Mouse (Mus musculus) urinary bladder, postnatal 4 days (tissue): ENCODE data around the gene Zfhx3.

Source experiments
- DNase-seq, 2 experiments: peaks; one replicate each; pipeline ENCODE4 v3.0.0; 2021 to 2022; ENCODE audit warnings: low spot score in 2 of 2

The Zfhx3 gene

DNA sequence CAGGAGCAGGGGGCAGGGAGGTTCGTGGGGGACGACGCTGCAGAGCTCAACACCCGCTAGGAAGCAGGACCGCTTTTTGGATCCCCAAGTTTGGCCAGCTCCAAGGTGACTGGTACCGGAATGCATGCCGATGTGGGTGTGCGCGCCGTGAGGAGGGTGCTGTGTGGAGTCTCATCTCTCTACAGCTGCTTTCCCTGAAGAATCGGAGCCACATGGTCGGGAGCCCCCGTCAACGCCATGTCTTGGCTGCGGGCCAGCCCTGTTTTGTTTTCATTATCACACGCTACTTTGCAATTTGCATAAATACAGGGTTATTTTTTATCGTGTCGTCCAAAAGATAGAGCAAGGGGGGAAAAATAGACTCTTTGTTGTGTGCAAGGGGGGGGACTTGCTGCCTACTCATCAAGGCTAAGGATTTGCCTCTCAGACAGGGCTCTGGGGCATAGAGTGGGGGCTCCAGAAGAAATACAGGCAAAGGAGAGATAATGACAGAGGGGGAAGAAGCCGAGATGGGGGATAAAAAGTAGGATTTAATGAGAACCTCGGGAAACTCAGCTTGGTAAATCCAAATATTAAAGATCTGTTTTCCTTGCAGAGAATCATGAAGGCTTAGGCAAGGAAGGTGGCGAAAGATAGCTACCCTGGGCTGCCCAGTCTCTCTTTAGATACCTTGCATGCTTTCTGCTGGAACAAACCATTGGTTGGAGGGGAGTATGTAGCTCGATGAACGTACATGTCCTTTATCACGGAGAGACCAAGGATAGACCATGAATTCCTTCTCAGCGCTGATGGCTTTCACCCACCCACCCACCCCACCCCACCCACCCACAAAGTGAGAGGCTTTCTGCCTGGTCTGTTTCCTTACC is 595.5 kb downstream of the Zfhx3 start:
- no peak for DNase-seq

DNA sequence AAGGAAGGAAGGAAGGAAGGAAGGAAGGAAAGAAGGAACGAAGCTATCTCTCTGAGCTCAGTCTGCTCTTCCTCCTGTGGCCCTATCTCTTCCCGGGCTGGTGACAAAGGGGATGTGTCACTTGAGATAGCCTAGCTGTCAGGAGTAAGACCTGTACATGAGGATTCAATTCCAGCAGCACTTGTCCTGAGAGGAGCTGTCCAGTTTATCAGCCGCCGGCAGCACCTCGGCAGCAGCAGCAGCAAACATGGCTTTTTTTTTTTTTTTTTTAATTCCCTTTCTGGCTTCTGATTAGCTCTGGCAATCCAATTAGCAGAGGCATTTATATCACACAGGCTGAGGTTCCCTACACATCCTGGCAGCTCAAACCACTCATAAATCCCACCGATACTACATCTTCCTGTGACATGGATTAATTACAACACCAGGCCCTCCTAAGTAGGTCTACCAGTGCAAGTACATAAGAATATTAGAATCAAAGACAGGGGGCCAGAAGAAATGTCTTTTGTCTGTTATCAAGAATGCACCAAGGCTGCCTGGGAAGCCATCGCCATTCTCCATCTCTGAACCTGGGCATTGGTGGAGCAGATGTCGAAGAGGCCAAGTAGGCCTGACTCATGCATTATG is 596.6 kb downstream of the Zfhx3 start:
- no peak for DNase-seq

- no peak for DNase-seq
Observed at GRCm38 (mm10) chr8:108552518-108552917, 610.1 kb downstream of the Zfhx3 start.

- DNase-seq: no peak
Observed at GRCm38 (mm10) chr8:108553808-108554577, 611.5 kb downstream of the Zfhx3 start.

DNA sequence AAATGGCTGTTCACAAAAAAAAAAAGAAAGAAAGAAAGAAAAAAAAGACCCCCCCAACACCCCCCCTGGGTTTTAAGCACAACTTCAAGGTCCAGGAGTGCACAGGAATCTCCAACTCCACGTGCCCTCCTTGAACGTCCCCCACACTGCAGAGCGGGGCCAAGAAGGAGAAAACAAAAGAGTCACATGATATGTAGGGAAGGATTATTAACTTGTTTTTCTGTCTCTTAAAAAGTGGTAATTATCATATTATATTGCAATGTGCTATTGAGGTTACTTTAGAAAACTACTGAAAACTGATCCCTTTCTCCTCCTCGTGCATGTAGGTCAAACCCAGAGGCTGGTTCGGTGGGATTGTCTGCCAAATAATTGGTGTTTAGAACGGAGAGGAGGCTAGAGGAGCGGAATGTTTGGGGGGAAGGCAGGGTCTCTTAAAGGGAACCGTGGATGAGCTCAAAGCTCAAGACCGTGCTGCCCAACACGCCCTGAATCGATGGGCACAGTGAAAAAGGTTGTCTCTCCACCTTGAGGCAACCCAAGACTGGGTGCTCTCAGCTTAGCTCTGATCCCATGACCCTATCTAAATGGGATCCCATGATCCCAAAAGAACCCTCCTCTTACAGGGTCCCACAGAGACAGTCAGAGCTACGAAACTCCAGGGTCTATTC is 612.3 kb downstream of the Zfhx3 start:
- no peak for DNase-seq

GRCm38 (mm10) chr8:108563420-108563819 is 621.0 kb downstream of the Zfhx3 start:
- no peak for DNase-seq

- no peak for DNase-seq
Observed at GRCm38 (mm10) chr8:108563934-108564564, 621.6 kb downstream of the Zfhx3 start.

- peak in 1 of 2 experiments; percentile 54 for DNase-seq
Observed at GRCm38 (mm10) chr8:108566035-108566434, 623.6 kb downstream of the Zfhx3 start.

GRCm38 (mm10) chr8:108573295-108574017 is 631.0 kb downstream of the Zfhx3 start:
- DNase-seq: no peak

- DNase-seq: no peak
Observed at GRCm38 (mm10) chr8:108574101-108574500, 631.7 kb downstream of the Zfhx3 start.

DNA sequence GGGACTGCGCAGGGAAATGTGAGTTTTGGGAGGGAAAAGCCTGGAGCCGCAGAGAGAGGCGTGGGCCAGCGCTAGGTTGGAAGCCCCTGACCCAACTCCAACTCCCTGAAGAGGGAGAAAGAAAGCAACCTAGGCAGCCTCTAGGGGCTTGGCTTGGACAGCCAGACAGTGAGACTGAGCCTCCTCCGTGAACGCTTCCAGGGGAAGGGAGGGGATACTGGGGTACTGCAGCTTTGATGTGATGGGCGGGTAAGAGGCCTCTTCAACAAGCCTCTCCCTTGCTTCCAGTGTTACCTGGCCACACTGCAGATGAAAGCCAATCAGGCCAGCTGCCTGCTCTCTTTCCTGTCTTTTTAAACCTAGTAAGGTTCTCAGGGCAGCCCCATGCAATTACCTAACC is 635.1 kb downstream of the Zfhx3 start:
- DNase-seq: no peak

GRCm38 (mm10) chr8:108578388-108578787 is 635.9 kb downstream of the Zfhx3 start:
- no peak for DNase-seq

GRCm38 (mm10) chr8:108579808-108580207 is 637.4 kb downstream of the Zfhx3 start:
- peak in 1 of 2 experiments; percentile 51 for DNase-seq

DNA sequence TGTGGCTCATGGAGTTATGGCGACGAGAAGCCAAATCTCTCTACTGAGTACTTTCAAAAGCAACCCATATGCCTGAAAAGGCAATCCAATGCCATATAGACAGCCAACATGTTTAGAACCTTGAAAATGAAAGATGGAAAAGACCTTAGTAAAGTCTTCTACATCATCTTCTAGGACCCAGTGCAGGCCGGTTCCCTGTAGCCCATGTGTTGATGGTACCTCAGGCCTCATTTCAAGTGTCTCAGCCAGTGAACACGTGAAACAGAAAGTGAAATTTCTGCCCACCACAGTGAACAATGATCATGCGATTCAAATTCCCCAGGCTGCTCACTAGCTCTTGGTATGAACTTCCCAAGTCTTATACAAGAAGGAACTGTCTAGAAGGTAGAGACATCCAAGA is 637.9 kb downstream of the Zfhx3 start:
- peak in 1 of 2 experiments; percentile 13 for DNase-seq

DNA sequence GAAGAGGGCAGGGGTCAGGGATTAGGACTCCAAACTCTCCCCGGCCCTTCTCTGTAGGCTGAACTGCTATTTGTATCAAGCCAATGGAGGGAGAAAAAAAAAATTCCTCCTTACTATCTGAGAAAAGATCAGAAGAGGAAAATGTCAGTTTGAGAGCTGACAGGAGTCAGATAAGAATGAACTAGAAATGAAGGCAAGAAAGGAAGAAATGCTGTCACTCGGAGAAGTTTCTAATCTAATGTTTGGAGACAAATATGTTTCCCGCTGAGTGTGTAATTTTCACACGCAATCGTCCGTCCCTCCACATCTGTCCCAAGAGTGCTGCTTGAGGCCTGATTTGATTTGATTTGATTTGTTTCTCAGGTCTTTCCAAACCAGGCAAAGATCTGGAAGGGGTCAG is 639.1 kb downstream of the Zfhx3 start:
- peak in 1 of 2 experiments; percentile 9 for DNase-seq

DNA sequence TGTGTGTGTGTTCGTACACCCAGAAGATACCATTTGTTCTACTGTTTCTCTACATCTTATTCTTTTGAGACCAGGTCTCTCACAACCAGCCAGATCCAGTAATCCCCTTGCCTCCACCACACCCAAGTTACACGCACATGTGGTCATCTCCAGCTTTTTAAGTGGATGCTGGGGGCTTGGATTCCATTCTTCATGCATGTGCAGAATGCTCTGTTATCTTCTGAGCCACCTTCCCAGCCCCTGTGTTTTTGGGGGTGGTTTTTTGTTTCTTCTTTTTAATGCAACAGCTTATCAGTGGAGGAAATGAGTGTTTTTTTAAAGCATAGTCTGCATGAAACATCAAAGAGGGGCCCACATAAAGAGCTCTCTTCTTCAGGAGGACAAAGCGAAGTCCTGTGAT is 639.8 kb downstream of the Zfhx3 start:
- DNase-seq: peak in 1 of 2 experiments; percentile 19

- DNase-seq: peak in 1 of 2 experiments; percentile 9
Observed at GRCm38 (mm10) chr8:108583261-108583660, 640.8 kb downstream of the Zfhx3 start.

GRCm38 (mm10) chr8:108583867-108584661 is 641.6 kb downstream of the Zfhx3 start:
- DNase-seq: peak in 1 of 2 experiments; percentile 51

DNA sequence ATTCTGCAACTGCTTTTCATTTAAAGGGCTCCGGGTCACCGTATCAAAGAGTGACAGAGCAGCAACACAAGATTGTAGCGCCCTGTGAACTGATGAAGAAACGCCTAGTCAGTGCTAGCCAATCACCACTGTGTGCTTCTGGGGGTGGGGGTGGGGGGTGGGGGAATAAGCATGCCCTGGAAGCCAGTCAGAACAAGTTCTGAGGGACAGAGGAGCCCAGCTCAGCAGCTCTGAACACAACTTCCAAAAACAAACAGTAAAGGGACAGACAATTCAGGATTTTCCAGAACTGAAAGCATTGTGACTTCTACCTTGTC is 642.2 kb downstream of the Zfhx3 start:
- DNase-seq: no peak

- no peak for DNase-seq
Observed at GRCm38 (mm10) chr8:108591037-108591436, 648.6 kb downstream of the Zfhx3 start.
